Mouse (Mus musculus): ENCODE results near the gene Ankar. TPM values are rescaled to one million over a fixed set of nuclear protein-coding genes. Genes with fewer than 3 reads are reported as not detected.

Ankar gene
- total RNA-seq, 1 experiment from 2014 or later = not detected

- peak; percentile 93 for DNase-seq
These were observed 10.6 kb upstream of the Ankar start, which contains the start of gene Rpl37a for GRCm38 (mm10) chr1:72710753-72711653. Rpl37a (plus strand) TSS chr1:72711290.

GRCm38 (mm10) chr1:72707525-72707924, 7.1 kb upstream of the Ankar start:
- no peak for DNase-seq

GRCm38 (mm10) chr1:72698651-72699050, 1.7 kb downstream of the Ankar start:
- DNase-seq = peak; percentile 71

- DNase-seq = no peak
These were observed 4.1 kb downstream of the Ankar start for GRCm38 (mm10) chr1:72696256-72696655.

- no peak for DNase-seq
These were observed 27.3 kb downstream of the Ankar start for GRCm38 (mm10) chr1:72673070-72673469.

- peak; percentile 25 for DNase-seq
These were observed 59.5 kb downstream of the Ankar start for GRCm38 (mm10) chr1:72640658-72641410.

GRCm38 (mm10) chr1:72635221-72635620, 65.2 kb downstream of the Ankar start:
- DNase-seq = no peak

GRCm38 (mm10) chr1:72612172-72612571, 88.2 kb downstream of the Ankar start:
- no peak for DNase-seq

GRCm38 (mm10) chr1:72609887-72610877, 90.2 kb downstream of the Ankar start:
- no peak for DNase-seq

- DNase-seq = no peak
These were observed 91.2 kb downstream of the Ankar start for GRCm38 (mm10) chr1:72609129-72609528.

GRCm38 (mm10) chr1:72606186-72606673, 94.1 kb downstream of the Ankar start:
- no peak for DNase-seq

- no peak for DNase-seq
These were observed 97.6 kb downstream of the Ankar start for GRCm38 (mm10) chr1:72602803-72603202.

- DNase-seq = no peak
These were observed 98.2 kb downstream of the Ankar start for GRCm38 (mm10) chr1:72602186-72602585.

- no peak for DNase-seq
These were observed 99.1 kb downstream of the Ankar start for GRCm38 (mm10) chr1:72601233-72601632.

GRCm38 (mm10) chr1:72600778-72601177, 99.6 kb downstream of the Ankar start:
- no peak for DNase-seq

GRCm38 (mm10) chr1:72599146-72600101, 101.0 kb downstream of the Ankar start:
- peak; percentile 82 for DNase-seq

GRCm38 (mm10) chr1:72596231-72596630, 104.1 kb downstream of the Ankar start:
- DNase-seq = peak; percentile 50

- DNase-seq = peak; percentile 48
These were observed 104.7 kb downstream of the Ankar start for GRCm38 (mm10) chr1:72595686-72596085.

GRCm38 (mm10) chr1:72593340-72593951, 106.9 kb downstream of the Ankar start:
- DNase-seq = peak; percentile 66
